Mouse (Mus musculus) heart, postnatal 14 days (tissue): ENCODE results near the gene Rp2. TPM values are rescaled to one million over a fixed set of nuclear protein-coding genes. Genes with fewer than 3 reads are reported as not detected.

Source experiments
- DNase-seq, 2 experiments: peaks; one replicate each; pipeline ENCODE4 v3.0.0; 2021 to 2022
- intact Hi-C: fragments of 180-260 bp; cut with DNase I; formaldehyde crosslinking; loops from one replicate; pipeline ENCODE4 v1.15.1; 2025
- total RNA-seq, 2 experiments: library from RNA; stranded (reverse); gene quantifications; 2 replicates each; pipeline ENCODE4 v1.2.3; 2021

The Rp2 gene
- total RNA-seq, 2 experiments from 2014 or later = 10.7 to 11.1 TPM

DNA sequence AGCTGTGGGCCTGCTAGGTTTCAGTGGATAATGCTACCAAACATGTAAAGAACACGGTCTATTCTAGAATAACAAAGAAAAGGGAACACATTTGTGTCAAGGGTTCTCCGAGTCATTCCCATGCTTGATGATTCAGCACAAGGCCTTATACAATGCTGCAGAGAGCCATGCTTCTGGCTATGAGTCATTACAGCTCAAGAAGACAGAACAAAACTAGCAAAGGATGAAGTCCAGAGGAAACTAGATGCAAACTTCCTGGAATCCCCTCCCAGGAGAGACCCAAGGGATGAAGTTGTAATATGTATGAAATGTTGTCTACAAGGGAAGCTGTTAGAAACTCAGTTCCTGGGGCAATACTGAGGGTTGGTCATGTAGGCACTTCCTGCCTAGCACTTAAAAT is 54.2 kb downstream of the Rp2 start:
- DNase-seq = no peak
- intact Hi-C loops = no loop called here

DNA sequence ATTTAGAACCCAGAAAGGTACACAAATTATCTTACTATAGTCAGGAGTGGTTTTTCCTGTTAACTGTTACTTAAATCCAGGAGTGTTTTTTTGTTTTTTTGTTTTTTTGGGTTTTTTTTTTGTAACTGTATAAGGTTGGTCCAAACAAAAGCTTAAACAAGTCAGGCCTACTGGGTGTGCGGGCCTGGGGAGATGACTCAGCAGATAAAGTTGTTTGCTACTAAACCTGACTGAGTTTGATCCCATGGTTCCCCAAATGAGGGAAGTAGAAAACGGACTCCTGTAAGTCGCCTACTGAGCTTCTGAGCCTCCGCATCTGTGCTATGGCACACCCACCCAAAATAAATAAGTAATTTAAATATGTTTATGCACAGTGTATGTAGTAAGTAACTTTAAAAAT is 55.3 kb downstream of the Rp2 start:
- DNase-seq = no peak
- intact Hi-C loops = no loop called here

- peak; percentile 76 to 82 for DNase-seq
- intact Hi-C loops = loop anchor here (5.0 to 10.0 kb wide), 2 partner anchors 58 to 60 kb away; no protein-coding TSS in a partner anchor
Measured at GRCm38 (mm10) chrX:20425140-20425838, 61.0 kb downstream of the Rp2 start, which contains the start of gene Jade3. Gene Jade3, plus strand, starts transcription at chrX:20425688.

DNA sequence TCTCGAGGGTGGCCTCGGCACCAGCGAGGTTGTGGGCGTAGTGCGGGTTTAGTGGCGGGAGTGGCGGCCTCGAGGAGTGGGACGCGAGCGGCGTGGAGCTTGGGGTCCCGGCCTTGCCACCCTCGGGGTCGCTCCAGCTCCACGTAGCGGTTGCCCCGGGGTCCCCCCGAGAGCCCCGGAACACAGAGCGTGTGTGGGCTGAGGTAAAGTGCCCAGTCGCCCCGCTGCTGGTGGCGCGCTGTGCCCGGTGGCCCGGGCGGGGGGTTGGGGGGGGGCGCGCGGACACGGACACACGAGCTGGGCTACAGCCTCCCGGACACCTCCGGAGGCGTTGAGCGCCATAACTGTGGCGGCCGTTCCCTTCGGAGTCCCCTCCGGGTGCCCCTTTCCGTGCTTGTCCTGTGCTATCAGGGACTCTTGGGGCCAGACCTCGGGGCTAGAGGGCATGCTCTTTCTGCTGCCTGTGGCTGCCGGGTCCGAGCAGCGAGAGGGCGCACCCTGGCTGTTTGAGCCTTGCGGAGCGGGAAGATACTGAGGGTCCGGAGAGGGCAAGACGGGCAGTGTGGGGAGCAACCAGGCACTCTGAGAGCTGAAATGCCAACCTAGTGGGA is 61.7 kb downstream of the Rp2 start:
- DNase-seq = peak; percentile 30 to 38
- intact Hi-C loops = loop anchor here (5.0 to 10.0 kb wide), 2 partner anchors 59 kb away; no protein-coding TSS in a partner anchor

Other genes starting within 250 kb of the Rp2 start
- gene Slc9a7, start 72.7 kb upstream of the Rp2 start, total RNA-seq = 1 to 10 TPM; 5.3 to 9.2 TPM
- 1 to 10 TPM; 2.9 to 3.0 TPM for gene Jade3, start 61.2 kb downstream of the Rp2 start, total RNA-seq
- under 1 TPM; 0.59 to 0.84 TPM for gene Rgn, start 185.3 kb downstream of the Rp2 start, total RNA-seq